Mouse (Mus musculus) MEL (cell line): ENCODE results near the gene Acat3. TPM values are rescaled to one million over a fixed set of nuclear protein-coding genes. Genes with fewer than 3 reads are reported as not detected.

Source experiments
- DNase-seq: peaks from one replicate; pipeline ENCODE4 v3.0.0; 2011; ENCODE audit warnings: low read depth, low spot score
- H3K27ac ChIP-seq: 2 replicates; pipeline ENCODE4 v1.5.1; 2012; ENCODE audit warnings: low read depth, mild to moderate bottlenecking, control low read depth, low read length, moderate library complexity; ENCODE audit not compliant: control insufficient read depth
- H3K27me3 ChIP-seq, 2 experiments: fragments of 150-350 bp in 1 of 2; sonication (generic) in 1 of 2; 2 replicates each; pipeline ENCODE4 v1.6.1; 2012; ENCODE audit warnings: low read length in 2 of 2, mild to moderate bottlenecking in 2 of 2, improper control_type of control experiment in 1 of 2, moderate library complexity in 1 of 2; ENCODE audit not compliant: insufficient read depth in 2 of 2, control insufficient read depth in 1 of 2
- H3K36me3 ChIP-seq, 2 experiments: 2 replicates each; pipeline ENCODE4 v1.6.1; 2012 to 2014; ENCODE audit warnings: low read length in 2 of 2, improper control_type of control experiment in 1 of 2, inconsistent platforms in 1 of 2, mild to moderate bottlenecking in 1 of 2; ENCODE audit not compliant: insufficient read depth in 2 of 2, control insufficient read depth in 1 of 2
- H3K4me1 ChIP-seq, 2 experiments: fragments of 150-350 bp in 1 of 2; sonication (generic) in 1 of 2; 2 replicates each; pipeline ENCODE4 v1.6.1; 2012; ENCODE audit warnings: low read length in 2 of 2, improper control_type of control experiment in 1 of 2, mild to moderate bottlenecking in 1 of 2; ENCODE audit not compliant: insufficient read depth in 2 of 2, control insufficient read depth in 1 of 2
- H3K4me3 ChIP-seq, 2 experiments: fragments of 150-350 bp in 1 of 2; sonication (generic) in 1 of 2; 2 replicates each; pipeline ENCODE4 v1.5.1; 2012; ENCODE audit warnings: low read depth in 2 of 2, low read length in 2 of 2, mild to moderate bottlenecking in 2 of 2, moderate library complexity in 2 of 2, control low read depth in 1 of 2, improper control_type of control experiment in 1 of 2; ENCODE audit not compliant: control insufficient read depth in 1 of 2, insufficient read depth in 1 of 2
- H3K79me2 ChIP-seq: 2 replicates; pipeline ENCODE4 v1.6.1; 2012; ENCODE audit warnings: mild to moderate bottlenecking, low read length, moderate library complexity; ENCODE audit not compliant: control insufficient read depth, poor library complexity, insufficient read depth
- H3K9ac ChIP-seq: 2 replicates; pipeline ENCODE4 v1.6.1; 2012; ENCODE audit warnings: low read depth, mild to moderate bottlenecking, control low read depth, low read length, moderate library complexity; ENCODE audit not compliant: control insufficient read depth, poor library complexity, severe bottlenecking
- H3K9me3 ChIP-seq: fragments of 150-350 bp; sonication (generic); replicated peaks from 2 replicates; pipeline ENCODE4 v1.6.1; 2012; ENCODE audit warnings: mild to moderate bottlenecking, low read length, improper control_type of control experiment, moderate library complexity; ENCODE audit not compliant: insufficient read depth
- CHD2 ChIP-seq: IDR thresholded peaks from 2 replicates; pipeline ENCODE4 v1.6.1; 2011; ENCODE audit warnings: low read length, improper control_type of control experiment
- ELF1 ChIP-seq: IDR thresholded peaks from 2 replicates; pipeline ENCODE4 v1.6.1; 2014; ENCODE audit warnings: low read depth, mild to moderate bottlenecking, inconsistent platforms, low read length, improper control_type of control experiment, moderate library complexity
- ETS1 ChIP-seq: IDR thresholded peaks from 2 replicates; pipeline ENCODE4 v1.6.1; 2012; ENCODE audit warnings: low read depth, mild to moderate bottlenecking, inconsistent platforms, low read length, improper control_type of control experiment, moderate library complexity
- GABPA ChIP-seq: IDR thresholded peaks from 2 replicates; pipeline ENCODE4 v1.6.1; 2012; ENCODE audit warnings: low read depth, mild to moderate bottlenecking, inconsistent platforms, low read length, improper control_type of control experiment, moderate library complexity
- GATA1 ChIP-seq: IDR thresholded peaks from 2 replicates; pipeline ENCODE4 v1.6.1; 2011; ENCODE audit warnings: low read depth, low read length, improper control_type of control experiment
- HCFC1 ChIP-seq: IDR thresholded peaks from 2 replicates; pipeline ENCODE4 v1.6.1; 2012; ENCODE audit warnings: low read depth, mild to moderate bottlenecking, inconsistent platforms, low read length, improper control_type of control experiment, moderate library complexity
- MAFK ChIP-seq: IDR thresholded peaks from 2 replicates; pipeline ENCODE4 v1.6.1; 2011; ENCODE audit warnings: low read depth, mild to moderate bottlenecking, low read length, improper control_type of control experiment, borderline replicate concordance
- MAX ChIP-seq: IDR thresholded peaks from 2 replicates; pipeline ENCODE4 v1.6.1; 2011; ENCODE audit warnings: low read length, improper control_type of control experiment
- MAZ ChIP-seq: IDR thresholded peaks from 2 replicates; pipeline ENCODE4 v1.6.1; 2012; ENCODE audit warnings: low read depth, mild to moderate bottlenecking, inconsistent platforms, low read length, improper control_type of control experiment
- MXI1 ChIP-seq: IDR thresholded peaks from 2 replicates; pipeline ENCODE4 v1.6.1; 2011; ENCODE audit warnings: mild to moderate bottlenecking, low read depth, low read length, improper control_type of control experiment
- MYB ChIP-seq: IDR thresholded peaks from 2 replicates; pipeline ENCODE4 v1.6.1; 2011; ENCODE audit warnings: mild to moderate bottlenecking, low read depth, low read length, improper control_type of control experiment
- MYC ChIP-seq: IDR thresholded peaks from 2 replicates; pipeline ENCODE4 v1.6.1; 2011; ENCODE audit warnings: low read depth, mild to moderate bottlenecking, low read length, improper control_type of control experiment, moderate library complexity
- NELFE ChIP-seq: IDR thresholded peaks from 2 replicates; pipeline ENCODE4 v1.6.1; 2011; ENCODE audit warnings: low read depth, low read length, improper control_type of control experiment
- NRF1 ChIP-seq: IDR thresholded peaks from 2 replicates; pipeline ENCODE4 v1.6.1; 2014; ENCODE audit warnings: low read depth, mild to moderate bottlenecking, inconsistent platforms, low read length, improper control_type of control experiment, moderate library complexity; ENCODE audit not compliant: poor library complexity, insufficient read depth, severe bottlenecking
- POLR2AphosphoS2 ChIP-seq: IDR thresholded peaks from 2 replicates; pipeline ENCODE4 v1.6.1; 2011; ENCODE audit warnings: low read length, improper control_type of control experiment
- SMC3 ChIP-seq: IDR thresholded peaks from 2 replicates; pipeline ENCODE4 v1.6.1; 2011; ENCODE audit warnings: low read depth, low read length, improper control_type of control experiment
- TCF12 ChIP-seq: IDR thresholded peaks from 2 replicates; pipeline ENCODE4 v1.6.1; 2014; ENCODE audit warnings: low read depth, mild to moderate bottlenecking, inconsistent platforms, low read length, improper control_type of control experiment, moderate library complexity
- USF2 ChIP-seq, 2 experiments: IDR thresholded peaks; 2 replicates each; pipeline ENCODE4 v1.6.1; 2011 to 2012; ENCODE audit warnings: improper control_type of control experiment in 2 of 2, low read length in 2 of 2, borderline replicate concordance in 1 of 2, inconsistent platforms in 1 of 2, low read depth in 1 of 2, mild to moderate bottlenecking in 1 of 2; ENCODE audit not compliant: insufficient read depth in 1 of 2
- ZC3H11A ChIP-seq: IDR thresholded peaks from 2 replicates; pipeline ENCODE4 v1.6.1; 2012; ENCODE audit warnings: low read depth, mild to moderate bottlenecking, inconsistent platforms, low read length, improper control_type of control experiment
- ZMIZ1 ChIP-seq: IDR thresholded peaks from 2 replicates; pipeline ENCODE4 v1.6.1; 2012; ENCODE audit warnings: low read depth, mild to moderate bottlenecking, inconsistent platforms, low read length, improper control_type of control experiment, moderate library complexity
- ZNF384 ChIP-seq: IDR thresholded peaks from 2 replicates; pipeline ENCODE4 v1.6.1; 2012; ENCODE audit warnings: low read depth, mild to moderate bottlenecking, inconsistent platforms, low read length, improper control_type of control experiment
- polyA plus RNA-seq, 2 experiments: library from polyadenylated mRNA; stranded (reverse) in 1 of 2; unstranded in 1 of 2; fragments of >175 nt in 1 of 2; fragments of >200 nt in 1 of 2; gene quantifications; 2 replicates each; pipeline versions ENCODE4 v1.2.1 to v1.2.4; 2012; ENCODE audit warnings: low replicate concordance in 2 of 2, low read depth in 1 of 2; ENCODE audit not compliant: insufficient read length in 2 of 2, insufficient read depth in 1 of 2, missing spikeins in 1 of 2
- total RNA-seq: library from RNA; depleted of rRNA; stranded (reverse); fragments of 300-350 nt; gene quantifications from 2 replicates; pipeline ENCODE4 v1.2.3, GENCODE M21; 2012

Acat3 gene
- total and polyA plus RNA-seq, 3 experiments, result 1.0 to 14.6 TPM; not detected in 1

DNA sequence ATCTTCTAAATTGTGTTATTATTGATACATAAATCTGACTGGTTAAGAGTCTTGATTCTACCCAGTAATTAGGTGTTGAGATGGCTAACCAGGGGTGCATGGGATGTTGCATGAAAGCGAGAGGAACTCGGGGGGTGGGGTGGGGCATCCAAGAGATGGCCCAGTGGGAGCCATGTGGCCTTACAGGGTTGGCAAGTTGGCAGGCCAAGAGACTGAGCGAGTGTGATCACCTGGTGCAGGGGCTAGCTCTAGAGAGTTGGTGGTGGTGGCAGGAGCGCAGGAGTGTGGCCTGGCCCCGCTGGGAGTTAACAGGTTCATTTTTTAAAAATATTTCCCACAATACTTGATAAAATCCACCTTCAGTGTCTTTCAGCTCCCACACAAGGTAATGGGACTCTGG, 42.7 kb downstream of the Acat3 start:
- no peaks in the 10 kb centered on the region for H3K36me3 ChIP-seq

DNA sequence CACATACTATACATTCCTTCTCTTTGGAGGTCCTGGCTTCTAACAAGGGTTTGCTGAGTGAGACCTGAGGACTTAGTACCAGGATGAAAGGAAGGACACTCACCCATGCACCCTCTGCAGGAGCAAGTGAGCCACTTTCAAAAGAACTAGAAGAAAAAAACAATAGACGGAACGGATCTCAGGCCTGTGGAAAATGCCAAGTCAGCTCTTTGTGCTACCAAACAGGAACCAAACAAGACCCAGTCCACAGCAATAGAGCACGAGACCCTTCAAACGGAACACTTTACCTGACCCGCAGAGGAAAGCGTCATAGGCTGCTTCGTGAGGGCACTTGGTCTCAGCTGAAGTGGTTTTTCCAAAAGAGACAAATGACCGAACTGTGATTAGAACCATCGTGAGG, 48.4 kb downstream of the Acat3 start:
- TF ChIP-seq HCFC1, result no peak
- TF ChIP-seq MAFK, result no peak
- no peak for TF ChIP-seq MAX
- TF ChIP-seq CHD2, result no peak
- TF ChIP-seq MYC, result no peak
- no peak for TF ChIP-seq NRF1
- TF ChIP-seq NELFE, result no peak
- TF ChIP-seq ZC3H11A, result no peak
- no peak for TF ChIP-seq ZNF384
- DNase-seq, result no peak
- Histone ChIP-seq H3K4me1 (no peaks in the 10 kb centered on the region), H3K4me3 (no peak overlapping the region), H3K27ac (no peak overlapping the region), H3K9ac (no peak overlapping the region), H3K9me3 (no peaks in the 10 kb centered on the region), H3K27me3 (no peaks in the 10 kb centered on the region), H3K36me3 (no peaks in the 10 kb centered on the region), H3K79me2 (no peaks in the 10 kb centered on the region)

More for the DNA sequence above, 42.7 kb downstream of the Acat3 start:
- no peaks in the 10 kb centered on the region for H3K27me3 ChIP-seq
- no peak for DNase-seq
- no peak overlapping the region for H3K27ac ChIP-seq
- no peaks in the 10 kb centered on the region for H3K79me2 ChIP-seq
- H3K4me3 ChIP-seq, result no peak overlapping the region
- H3K4me1 ChIP-seq, result no peaks in the 10 kb centered on the region
- TF ChIP-seq MAFK (no peak), NRF1 (no peak), ZC3H11A (no peak), ETS1 (no peak), SMC3 (no peak), POLR2AphosphoS2 (no peak), MXI1 (no peak), MAX (no peak), ELF1 (no peak), MYB (no peak), GATA1 (no peak), MAZ (no peak), USF2 (IDR thresholded peaks at IDR 0.05; ENCODE audit: borderline replicate concordance in 1 of 2, insufficient read depth in 1 of 2, low read depth in 1 of 2, low read length in 2 of 2) (no peak), ZMIZ1 (no peak), GABPA (no peak), TCF12 (no peak)
- no peaks in the 10 kb centered on the region for H3K9me3 ChIP-seq
- no peak overlapping the region for H3K9ac ChIP-seq
